Mouse (Mus musculus) stomach, adult 2 months (tissue): ENCODE results near the gene Eef1akmt4. TPM values are rescaled to one million over a fixed set of nuclear protein-coding genes. Genes with fewer than 3 reads are reported as not detected.

ENCODE experiments used
- polyA plus RNA-seq: library from polyadenylated mRNA; depleted of rRNA; stranded (reverse); fragments of >200 nt; gene quantifications from 2 replicates; pipeline ENCODE4 v1.2.3, GENCODE M21; 2012; rRNA removed

The Eef1akmt4 gene
- polyA plus RNA-seq: 9.2 and 10.2 TPM in 2 replicates

GRCm38 (mm10) chr16:20611357-20612227 lies at the start of gene Eef1akmt4, which contains the start of the genes Gm49333 and Alg3:
Eef1akmt4 (plus strand) TSS chr16:20611593.
Gm49333 (plus strand) TSS chr16:20611610.
Alg3 (minus strand) TSS chr16:20611735.

DNA sequence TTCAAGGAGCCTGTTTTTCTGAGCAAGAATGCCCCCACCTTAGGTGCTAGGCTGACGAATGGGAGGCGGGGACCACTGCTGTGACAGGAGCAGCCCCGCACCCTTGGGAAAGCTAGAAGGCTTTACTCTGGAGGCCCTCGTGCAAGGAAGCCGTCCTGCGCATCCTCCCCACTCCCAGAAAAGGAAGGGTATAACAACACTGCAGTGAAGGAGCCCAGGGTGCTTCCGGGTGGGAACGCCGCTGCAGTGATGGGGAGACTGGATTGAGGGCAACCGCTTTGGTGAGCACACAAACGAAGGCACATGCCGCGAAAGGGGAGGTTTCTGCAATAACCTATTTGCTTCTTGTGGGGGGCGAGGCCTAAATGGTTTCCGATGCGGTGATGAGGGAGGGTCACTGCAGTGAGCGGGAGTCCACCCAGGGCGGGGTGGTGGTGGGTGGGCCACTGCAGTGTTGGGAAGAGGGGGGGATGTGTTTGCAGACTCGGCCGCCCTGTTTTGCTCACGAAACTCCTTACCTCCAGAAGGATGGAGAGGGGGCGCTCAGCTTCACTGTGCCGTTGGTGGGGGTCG lies 21.9 kb upstream of the Eef1akmt4 start, which contains the start of gene Vwa5b2:
Gene Vwa5b2, plus strand, starts transcription at position 106 of the 573 bp plus-strand sequence.

GRCm38 (mm10) chr16:20621191-20621990 lies 10.0 kb downstream of the Eef1akmt4 start, which contains the start of gene Camk2n2:
Camk2n2 (minus strand) TSS chr16:20621287.

GRCm38 (mm10) chr16:20629731-20630634 lies 18.6 kb downstream of the Eef1akmt4 start, which contains the start of gene Ece2:
Ece2 (plus strand) TSS chr16:20629828.

DNA sequence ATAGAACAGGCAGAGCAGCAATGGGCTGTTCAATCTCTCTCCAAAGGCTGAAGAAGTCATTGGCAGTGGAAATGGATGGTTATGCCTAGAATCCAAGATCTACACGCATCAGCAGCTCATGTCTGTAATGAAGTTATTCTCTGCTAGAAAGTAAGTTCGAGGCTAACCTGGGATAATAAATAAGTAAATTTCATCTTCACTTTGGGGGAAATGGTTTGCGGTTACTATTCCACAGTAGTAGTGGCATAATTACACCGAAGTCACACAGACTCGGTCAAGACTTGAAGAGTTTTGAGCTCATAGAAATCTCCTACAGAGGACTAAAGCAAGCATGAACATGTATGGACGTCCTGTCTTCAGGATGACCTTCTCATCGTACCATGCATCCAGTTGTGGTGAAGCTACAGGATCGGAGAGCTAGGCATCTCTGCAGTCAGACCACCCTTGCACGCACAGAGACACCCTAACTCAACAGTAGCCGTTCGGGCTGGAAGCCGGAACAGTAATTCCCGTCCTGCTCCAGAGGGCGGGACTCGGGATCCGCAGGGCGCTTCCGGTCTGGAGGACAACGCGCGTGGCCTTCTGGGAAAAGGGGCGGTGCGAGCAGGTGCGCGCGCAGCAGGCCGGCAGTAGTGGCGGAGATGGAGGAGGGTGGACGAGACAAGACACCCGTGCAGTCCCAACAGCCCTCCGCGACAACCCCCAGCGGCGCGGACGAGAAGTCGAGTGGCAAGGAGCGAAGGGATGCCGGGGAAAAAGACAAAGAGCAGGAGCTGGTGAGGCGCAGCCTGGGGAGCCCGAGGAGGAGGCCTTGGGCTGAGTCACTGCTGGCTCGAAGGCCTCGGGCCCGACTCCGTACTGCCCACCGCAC lies 39.9 kb downstream of the Eef1akmt4 start, which contains the start of gene Psmd2:
Gene Psmd2, plus strand, starts transcription at position 577 of the 871 bp plus-strand sequence.

GRCm38 (mm10) chr16:20668013-20668412 lies 56.6 kb downstream of the Eef1akmt4 start, which contains the start of gene Eif4g1:
Eif4g1 (plus strand) TSS chr16:20668313.

Other genes with a start within 250 kb of the Eef1akmt4 start
- gene Abcc5, start 185.2 kb upstream of the Eef1akmt4 start, polyA plus RNA-seq: 21.2 and 31.6 TPM in 2 replicates
- 9.7 and 10.6 TPM in 2 replicates for gene Eif2b5, start 112.8 kb upstream of the Eef1akmt4 start, polyA plus RNA-seq
- gene Dvl3, start 94.6 kb upstream of the Eef1akmt4 start, polyA plus RNA-seq: 19.6 and 25.7 TPM in 2 replicates
- gene Ap2m1, start 76.1 kb upstream of the Eef1akmt4 start, polyA plus RNA-seq: 164 and 178 TPM in 2 replicates
- gene Abcf3, start 63.0 kb upstream of the Eef1akmt4 start, polyA plus RNA-seq: 9.7 and 15.9 TPM in 2 replicates
- gene Vwa5b2, start 22.1 kb upstream of the Eef1akmt4 start, polyA plus RNA-seq: 5.4 and 6.0 TPM in 2 replicates
- gene Gm49333, start within 50 bp of the Eef1akmt4 start, polyA plus RNA-seq: 0.11 TPM in 1 of 2 replicates, not detected in the other
- 18.0 and 20.6 TPM in 2 replicates for gene Alg3, start 142 bp downstream of the Eef1akmt4 start, polyA plus RNA-seq
- 5.6 and 9.2 TPM in 2 replicates for gene Camk2n2, start 9.7 kb downstream of the Eef1akmt4 start, polyA plus RNA-seq
- gene Ece2, start 18.2 kb downstream of the Eef1akmt4 start, polyA plus RNA-seq: 0.17 and 1.1 TPM in 2 replicates
- 19.8 and 23.2 TPM in 2 replicates for gene Psmd2, start 40.1 kb downstream of the Eef1akmt4 start, polyA plus RNA-seq
- 180 and 189 TPM in 2 replicates for gene Eif4g1, start 56.7 kb downstream of the Eef1akmt4 start, polyA plus RNA-seq
- gene Fam131a, start 81.6 kb downstream of the Eef1akmt4 start, polyA plus RNA-seq: 4.4 and 8.1 TPM in 2 replicates
- gene Polr2h, start 106.1 kb downstream of the Eef1akmt4 start, polyA plus RNA-seq: 2.1 and 3.3 TPM in 2 replicates
- 40.6 and 44.8 TPM in 2 replicates for gene Clcn2, start 106.2 kb downstream of the Eef1akmt4 start, polyA plus RNA-seq
- gene Chrd, start 121.5 kb downstream of the Eef1akmt4 start, polyA plus RNA-seq: 4.4 TPM in 2 replicates
- gene Thpo, start 122.9 kb downstream of the Eef1akmt4 start, polyA plus RNA-seq: 1.5 and 1.6 TPM in 2 replicates